Mouse (Mus musculus) WW6 (cell line): ENCODE measurements at regions not wholly inside any gene's neighbourhood (a gene's known extent, or its start where the extent isn't known, plus 50 kb on each side); places are given as distances from the start of the nearest gene placed in this dataset.

ENCODE experiments used
- DNase-seq: peaks from one replicate; pipeline ENCODE4 v3.0.0-alpha.2; 2013; ENCODE audit warnings: low read depth, low spot score

DNA sequence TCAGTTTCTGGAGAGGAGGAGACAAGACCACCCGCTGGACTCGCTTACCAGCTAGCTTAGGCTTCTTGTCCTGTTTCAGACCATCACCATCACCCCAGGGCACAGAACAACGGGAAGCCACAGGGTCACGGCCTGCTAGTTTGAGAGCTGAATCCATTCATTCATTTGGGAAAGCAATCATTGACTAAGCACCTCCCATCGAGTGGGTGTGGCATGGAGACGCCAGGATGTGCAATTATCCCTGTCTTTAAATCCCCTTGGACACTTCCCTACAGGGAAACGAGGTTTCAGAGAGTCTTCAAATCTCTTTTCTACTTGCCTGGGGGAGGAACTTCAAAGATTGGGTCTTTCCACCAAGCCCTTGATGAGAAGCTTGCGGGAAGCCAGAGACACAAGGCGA, 108.7 kb downstream of the 2410131K14Rik start:
- DNase-seq = peak; percentile 39

DNA sequence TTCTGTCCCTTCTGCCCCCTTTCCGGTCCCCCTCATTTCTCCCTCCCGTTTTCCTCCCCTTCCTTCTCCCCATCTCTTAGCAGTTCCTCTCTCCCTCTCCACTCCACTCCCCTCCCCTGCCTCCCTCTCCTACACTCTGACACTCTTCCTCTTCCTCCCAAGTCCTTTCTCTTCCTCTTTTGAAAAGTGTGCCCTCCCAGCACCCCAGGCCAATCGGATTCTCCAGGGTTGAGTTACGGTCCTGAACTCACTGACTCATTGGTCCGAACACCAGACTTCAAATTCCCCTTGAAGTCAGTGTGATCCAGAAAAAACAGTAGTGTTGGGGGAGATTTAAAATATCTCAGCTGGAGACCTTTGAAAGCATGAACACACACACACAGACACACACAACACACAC, 109.1 kb downstream of the 2410131K14Rik start:
- DNase-seq = no peak

DNA sequence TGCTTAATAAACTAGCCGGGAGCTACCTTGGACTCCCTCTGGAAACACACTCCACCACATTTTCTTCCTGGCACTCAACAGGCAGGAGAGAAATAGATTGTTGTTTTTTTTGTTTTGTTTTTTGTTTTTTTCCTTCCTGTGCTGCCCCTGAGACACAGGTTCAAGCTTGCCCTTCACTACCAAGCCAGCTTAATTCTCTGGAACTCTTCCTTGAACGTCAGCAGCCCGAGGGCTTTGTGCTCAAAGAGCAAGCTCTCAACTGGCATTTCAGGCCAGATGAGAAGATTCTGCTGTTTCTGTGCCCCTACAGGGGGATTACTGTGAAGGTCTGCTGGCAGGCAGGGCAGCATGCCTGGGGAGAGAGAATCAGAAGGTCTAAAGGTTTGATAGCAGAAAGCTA, 109.8 kb downstream of the 2410131K14Rik start:
- DNase-seq = no peak

DNA sequence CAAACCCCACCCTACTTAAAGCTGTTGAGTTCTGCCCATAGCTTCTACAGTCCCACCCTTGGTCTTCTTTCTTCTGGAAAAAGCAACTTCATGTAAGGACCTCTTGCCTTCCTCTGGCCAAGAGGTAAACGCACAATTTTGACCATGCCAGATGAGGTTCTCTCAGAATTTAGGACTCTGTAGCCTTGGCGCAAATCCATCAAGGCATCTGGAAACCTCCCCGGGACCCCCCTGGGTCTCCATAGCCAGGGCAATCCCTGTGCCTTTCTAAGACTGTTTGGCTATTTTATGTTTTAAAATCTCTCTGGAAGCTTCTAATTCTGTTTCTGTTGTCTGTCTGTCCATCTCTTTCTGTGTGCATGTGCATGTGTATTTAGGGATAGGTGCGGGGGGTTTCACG, 110.3 kb downstream of the 2410131K14Rik start:
- no peak for DNase-seq

DNA sequence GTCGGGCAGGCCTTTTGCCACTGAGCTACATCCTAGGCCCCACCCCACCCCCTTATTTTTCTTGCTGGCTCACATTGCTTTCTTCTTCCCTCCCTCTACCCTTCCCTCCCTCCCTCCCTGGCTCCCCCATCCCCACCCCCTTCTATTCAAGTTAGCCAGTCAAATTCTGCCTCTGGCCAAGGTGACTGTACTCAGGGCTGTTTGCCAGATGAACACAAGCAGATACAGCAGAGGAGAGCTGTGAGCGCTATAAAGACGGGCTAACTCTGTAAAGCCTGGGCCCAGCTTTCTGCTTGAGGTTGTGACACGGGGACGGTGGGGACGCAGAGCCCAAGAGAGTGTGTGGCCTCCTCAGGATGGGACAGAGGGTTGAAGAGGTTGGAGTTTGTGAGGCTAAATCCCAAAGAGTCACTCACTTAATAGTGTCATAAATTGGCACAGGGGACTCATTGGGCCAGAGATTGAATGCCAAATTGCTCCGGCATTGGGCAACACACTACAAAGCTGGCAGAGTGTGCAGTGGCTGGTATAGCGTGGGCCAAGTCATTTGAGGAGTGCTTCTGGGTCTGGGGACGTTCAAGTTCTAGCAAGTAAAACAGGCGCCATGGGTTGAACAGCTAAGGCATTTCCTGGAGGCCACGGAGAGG, 110.8 kb downstream of the 2410131K14Rik start:
- DNase-seq = no peak

DNA sequence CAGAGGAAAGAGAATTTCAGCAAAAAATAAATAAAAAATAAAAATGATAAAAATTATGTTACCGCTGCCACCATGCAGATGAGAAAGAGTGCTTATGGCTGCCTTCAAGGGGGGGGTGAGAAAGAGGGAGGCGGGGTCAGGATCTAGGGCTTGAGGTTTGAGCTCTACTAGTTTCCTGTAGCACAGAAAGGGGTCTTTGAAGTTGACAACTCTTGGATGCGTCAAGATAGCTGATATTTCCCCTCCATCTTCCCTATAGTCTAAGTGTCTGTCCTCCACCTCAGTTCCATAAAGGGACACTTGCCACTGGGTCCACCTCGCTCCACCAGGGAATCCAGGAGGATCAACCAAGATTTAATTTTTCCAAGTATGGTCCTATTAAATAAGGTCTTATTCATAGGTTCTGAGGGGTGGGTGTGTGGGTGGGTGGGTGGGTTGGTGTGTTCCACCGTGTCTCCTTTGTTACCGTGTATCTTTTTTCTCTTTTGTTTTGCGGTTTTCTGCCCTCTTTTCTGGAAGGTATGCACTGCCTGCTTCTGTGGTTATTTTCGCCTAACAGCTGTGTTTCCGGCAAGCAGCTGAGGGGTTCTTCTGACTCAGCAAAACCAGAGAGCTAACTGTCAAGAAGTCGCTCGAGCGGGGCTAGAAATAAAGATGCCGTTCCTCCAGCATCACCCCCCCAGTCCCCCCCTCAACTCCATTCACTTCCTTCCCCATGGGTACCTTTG, 114.8 kb downstream of the 2410131K14Rik start:
- DNase-seq = no peak

DNA sequence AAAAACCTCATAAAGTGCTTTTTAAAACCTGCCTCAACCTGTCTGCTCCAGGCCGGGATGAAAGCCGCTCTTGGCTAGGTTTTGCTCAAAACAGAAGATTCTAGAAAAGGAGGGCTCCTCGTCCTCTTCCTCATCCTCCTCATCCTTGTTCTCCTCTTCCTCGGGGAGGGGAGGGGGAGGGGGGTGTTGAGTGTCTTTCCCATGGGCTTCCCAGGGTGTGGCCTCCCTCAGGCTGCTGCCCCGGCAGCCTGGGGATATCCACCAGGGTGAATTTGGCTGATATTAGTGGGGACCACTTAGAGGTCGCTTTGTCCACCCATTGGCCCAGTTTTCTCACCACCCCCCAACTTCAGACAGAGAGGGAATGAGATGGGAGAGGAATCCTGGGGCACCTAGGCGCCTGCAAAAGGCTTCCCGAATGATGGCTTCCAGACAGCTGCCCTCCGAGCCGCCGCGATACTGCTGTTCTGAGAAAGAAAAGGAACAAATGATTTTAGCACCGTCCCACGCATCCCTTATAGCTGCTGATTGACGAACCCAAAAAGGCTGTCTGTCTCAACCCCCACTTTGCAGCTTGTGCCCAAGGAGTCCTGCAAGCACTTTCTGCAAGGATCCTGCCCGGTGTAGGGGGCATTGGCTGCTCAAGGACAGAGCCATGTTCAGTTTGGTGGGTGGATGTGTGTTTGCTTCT, 115.5 kb downstream of the 2410131K14Rik start:
- no peak for DNase-seq

DNA sequence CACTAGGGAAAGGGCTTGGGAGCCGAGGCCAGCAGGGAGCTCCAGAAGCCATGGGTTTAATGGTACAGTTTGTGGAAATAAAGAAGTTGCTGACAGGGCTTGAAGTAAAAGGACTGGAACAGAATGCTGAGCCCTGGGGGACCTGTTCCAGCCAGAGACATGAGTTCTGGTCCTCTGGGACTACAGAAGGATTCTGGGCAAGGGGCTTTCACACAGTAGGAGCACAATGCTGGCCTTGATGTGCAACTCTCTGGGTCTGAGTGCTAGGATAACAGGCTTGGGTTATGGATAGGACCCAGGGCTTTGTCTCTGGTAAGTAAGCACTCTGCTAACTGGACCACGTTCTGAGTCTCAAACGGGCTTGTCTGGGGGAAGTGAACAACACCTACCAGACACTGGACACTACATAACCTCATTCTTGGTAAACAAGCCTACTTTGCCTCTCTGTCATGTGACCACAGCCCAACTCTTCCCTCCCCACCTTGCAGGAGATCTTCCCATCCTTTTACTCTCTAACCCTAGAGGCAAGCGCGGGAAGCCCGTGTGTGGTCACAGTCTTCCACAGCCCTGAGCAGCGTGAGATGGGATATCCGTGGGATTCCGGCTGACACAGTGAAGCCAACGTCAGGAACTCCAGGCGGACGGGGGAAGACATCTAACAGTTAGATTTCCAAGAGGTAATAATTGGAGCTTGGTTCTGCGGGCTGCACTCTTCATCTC, 116.3 kb downstream of the 2410131K14Rik start:
- DNase-seq = no peak

DNA sequence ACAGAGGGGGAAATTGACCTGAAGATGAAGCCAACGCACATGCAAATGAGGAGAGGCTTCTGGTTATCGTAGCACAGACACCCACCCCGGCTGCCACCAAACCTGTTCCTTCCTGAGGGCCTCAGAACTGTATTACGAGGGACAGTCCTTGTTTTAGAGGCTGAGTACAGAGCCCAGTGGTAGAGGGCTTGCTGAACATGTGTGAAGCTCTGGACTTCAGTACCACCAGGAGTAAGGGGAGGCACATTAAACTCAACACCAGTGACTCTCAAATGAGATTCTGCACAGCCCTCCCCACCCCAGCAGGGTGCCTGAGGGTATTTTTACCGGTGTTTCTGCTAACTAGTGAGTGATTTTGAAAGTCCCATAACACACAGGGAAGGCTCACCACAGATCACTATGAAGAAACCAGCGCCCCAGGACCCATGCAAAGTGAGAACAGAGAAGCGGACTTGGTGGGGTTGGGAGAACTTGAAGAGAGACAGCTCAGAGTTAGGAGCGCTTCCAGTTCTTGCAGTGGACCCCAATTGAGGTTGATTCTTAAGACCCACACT, 116.9 kb downstream of the 2410131K14Rik start:
- DNase-seq = no peak

DNA sequence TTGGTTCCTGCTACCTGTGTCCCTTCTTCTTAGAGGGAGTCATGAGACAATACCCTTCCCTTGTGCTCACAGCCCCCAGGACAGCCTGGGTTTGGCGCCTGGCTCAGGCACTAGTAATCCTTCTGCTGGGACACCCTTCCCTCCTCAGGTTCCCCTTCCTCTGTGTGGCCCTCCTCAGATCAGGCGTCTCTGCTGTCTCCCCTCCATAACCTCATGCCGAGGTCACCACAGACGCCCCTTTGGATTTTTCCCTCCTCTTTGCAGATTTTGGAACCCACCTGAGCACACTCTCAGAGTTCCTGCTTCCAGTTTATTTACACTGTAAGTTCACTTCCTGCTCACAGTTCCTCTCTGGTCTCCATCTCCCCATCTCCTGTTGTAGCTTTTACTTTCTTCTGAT, 117.7 kb downstream of the 2410131K14Rik start:
- no peak for DNase-seq

DNA sequence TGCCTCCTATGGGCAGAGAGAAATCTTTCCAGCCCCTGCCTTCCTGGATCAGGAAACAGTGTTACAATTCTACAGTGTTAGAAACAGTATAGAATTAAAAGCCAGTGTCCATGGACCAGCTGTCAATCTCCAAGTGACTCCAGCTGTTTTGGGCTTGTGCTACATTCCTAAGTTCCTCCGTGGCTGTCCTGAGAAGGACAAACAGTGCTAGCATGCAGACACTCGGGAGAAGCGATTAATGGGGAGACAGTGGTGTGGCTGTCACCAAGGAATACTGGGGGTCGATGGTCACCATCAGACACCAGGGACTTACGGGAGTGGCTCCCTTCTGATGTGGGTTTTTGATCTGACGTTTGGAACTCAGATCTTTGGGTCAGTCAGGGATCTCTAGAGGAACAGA, 118.1 kb downstream of the 2410131K14Rik start:
- no peak for DNase-seq

DNA sequence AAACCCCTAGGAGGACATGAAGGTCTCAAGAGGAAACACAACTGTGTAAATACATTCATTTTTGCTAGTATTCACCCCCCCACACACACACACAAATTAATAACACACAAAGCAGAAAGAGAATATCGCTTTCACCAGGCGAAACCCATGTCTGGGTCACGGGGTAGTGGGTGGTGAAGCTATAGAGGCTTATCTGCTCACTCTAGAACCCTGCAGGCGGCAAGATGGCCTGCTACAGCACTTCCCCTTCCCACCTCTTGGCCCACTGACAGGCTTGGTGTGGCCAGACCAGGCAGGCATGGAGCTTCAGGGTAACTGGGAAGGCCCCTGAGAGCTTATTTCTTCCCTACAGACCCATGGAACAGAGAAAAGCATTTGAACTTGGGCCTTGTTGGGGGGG, 119.6 kb downstream of the 2410131K14Rik start:
- no peak for DNase-seq

DNA sequence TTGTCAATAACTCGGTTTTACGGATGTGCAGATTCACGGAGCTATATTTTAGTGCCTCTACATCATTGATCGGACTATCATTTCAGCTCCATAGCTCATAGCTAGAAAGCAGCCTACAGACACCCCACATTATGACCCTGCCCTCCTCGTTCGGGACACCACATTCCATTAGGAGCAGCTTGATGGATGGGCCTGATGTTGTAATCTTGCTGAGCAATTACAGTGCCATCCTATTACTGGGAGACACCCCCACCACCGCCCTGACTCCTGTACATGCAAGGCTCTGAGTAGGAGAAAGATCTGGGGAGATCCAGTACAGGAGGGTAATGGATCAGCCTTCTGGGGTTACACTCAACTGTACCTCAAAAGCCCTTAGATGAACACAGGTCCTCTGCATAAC, 120.2 kb downstream of the 2410131K14Rik start:
- DNase-seq = no peak

DNA sequence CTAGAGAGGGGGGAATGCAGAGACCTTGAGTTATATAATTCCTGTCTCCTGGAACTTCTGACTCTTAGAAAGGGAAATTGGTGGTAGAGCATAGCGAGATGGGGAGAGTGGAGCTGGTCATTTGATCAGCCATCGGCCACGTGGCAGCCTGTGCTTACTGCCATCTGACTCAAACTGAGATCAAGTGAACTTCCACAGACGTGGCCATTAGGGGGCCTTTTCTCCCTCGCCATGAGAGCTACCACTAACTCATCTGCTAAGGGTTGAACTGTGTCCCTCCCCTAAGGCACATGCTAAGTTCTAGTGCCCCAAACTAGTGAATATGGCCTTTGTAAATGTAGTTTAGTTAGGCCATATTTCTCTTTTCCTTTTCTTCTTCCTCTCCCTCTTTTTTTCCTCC, 120.6 kb downstream of the 2410131K14Rik start:
- no peak for DNase-seq

DNA sequence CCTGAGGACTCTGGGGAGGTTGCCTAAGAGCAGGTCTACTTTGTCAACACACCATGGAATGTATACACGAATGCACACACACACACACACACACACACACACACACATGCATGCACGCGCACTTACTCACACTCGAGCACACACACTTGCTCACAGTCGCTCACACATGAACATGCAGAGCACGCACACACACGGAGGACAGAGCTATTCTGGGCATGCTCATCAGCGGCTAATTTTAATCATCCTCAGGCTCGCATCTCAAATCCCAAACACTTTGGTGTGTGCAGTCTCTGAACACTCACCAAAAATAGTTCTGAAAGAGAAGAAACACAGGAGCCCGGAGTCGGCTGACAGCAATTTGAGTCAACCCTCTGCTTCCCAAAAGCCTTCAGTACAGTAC, 122.0 kb downstream of the 2410131K14Rik start:
- no peak for DNase-seq

DNA sequence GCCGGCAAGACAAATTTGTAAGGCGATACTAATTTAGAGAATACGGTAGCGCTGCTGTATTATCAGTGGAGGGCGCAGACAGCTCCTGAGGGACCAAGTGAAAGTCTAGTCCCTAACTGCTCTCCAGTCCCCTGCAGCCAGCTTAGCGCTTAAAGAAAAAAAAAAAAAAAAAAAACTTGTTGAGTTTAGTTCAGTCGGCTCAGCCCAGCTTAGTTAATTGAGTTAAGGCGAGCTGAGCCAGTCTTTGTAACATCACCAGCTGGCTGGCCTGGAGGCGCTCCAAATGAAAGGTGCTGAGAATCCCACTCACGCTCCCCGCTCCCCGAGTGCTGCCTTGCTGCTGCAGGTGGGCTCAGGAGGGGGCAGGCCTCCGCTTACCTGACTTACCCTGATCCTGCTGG, 128.6 kb downstream of the 2410131K14Rik start:
- DNase-seq = no peak

DNA sequence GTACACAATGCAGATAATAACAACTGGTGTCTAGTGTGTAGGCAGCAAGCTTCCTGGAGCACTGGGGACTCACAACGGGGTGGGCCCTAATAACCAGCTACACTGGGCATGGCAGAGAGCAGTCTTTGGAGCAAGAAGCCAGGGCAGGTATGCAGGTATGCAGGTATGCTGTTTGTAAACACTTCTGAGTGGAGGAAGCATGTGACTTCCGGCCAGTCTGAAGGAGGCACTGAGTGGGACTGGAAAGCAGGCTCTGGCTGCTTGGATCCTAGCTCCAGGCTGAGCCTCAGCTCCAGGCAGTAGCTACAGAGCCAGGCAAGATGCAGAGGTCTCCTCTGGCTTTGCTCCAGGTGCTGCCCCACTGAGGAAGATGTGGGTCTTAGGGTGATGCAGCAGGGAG, 129.9 kb downstream of the 2410131K14Rik start:
- DNase-seq = no peak

DNA sequence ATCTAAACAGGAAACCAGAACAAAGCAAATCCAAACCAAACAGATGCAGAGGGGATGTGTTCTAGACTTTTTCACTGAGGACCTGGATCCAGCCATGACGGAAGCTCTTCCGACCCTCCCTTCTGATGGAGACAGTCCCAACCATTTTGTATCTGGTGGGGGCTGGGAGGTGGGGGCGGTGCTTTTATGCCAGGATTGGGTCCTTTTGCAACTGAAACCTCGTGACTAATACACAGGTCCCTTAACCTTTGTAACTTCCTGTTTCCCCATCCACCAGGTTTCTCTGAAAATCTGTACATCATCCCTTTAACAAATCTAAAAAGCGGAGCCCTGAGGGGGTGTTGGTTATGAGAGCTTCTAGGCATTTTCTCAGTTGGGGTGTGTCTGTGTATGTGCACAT, 130.9 kb downstream of the 2410131K14Rik start:
- no peak for DNase-seq

DNA sequence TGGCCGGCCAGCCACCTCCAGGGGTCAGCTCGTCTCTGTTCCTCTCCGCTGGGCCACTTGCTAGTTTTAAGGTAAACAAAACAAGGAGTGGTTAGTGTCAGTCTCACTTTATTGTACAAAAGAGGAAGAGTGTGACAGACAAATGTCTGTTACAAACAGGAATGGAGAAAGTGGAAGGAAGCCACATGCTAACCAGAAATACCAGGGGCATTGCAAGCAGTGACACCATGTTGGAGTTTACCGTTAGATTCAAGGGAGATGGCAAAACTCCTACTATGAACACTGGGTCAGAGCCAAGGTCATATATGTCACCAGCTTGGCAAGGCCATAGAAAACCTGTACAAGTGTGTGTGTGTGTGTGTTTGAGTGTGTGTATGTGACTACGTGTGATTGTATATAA, 131.5 kb downstream of the 2410131K14Rik start:
- DNase-seq = no peak

DNA sequence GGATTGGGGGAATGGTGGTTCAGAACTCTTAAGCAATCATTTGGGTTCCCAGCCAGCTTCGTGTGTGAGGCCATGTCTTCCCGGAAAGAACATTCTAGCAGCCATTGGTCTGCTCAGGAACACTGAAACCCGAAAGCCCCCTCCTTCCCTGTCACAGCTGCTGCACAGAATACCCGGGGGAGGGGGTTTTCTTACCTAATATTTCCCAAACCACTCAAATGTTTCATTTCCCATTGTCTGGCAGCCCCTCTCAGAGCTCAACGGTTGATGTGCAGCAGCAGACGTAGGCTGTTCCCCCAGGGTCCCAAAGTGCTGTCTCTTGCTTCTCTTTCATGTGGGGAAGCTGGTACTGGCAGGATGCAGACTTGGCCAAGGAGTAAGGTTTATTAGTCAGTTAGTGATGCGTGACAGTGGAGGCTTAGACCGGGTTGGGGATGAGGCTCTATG, 132.4 kb downstream of the 2410131K14Rik start:
- DNase-seq = no peak

DNA sequence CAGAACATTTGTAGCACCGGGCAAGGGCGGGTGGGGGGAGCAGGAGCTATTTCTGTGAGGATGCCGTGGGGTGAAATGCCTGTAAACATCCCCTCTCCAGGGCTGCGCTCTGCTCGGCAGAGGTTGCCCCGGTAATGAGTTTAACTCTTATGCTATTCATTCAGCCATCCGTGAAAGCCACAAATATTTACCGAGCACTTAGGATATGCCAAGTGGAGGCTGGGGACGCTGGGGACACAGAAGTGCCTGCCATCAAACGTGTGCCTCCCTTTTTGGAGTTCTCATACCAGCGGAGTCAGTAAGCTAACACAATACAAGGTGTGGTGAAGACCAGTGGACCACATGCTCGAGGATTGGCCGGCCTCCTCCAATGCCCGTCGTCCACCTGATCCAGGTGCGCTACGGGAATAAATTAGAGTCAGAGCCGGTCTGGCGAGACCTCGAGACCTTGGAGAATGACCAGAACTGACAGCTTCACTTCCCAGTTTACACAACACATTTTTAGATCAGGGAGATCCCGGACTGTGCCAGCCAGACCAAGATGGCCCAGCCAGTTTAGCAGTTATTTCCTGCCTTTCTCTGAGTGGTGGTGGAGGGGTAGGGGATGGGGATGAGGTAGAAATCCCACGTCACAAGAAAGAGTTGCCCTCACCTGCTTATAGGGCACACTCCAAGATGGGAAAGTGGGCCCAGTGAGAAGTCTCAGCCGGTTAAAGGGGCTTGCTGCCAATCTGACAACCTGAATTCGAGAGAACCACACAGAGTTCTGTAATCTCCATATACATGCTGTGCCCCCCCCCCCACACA, 134.4 kb downstream of the 2410131K14Rik start:
- no peak for DNase-seq
